Comparison of ENCODE assay signal across 12 mouse cellular contexts in genomic region chr17:34813747-34814146, GRCm38 (mm10). TPM values are rescaled to one million over a fixed set of nuclear protein-coding genes. Genes with fewer than 3 reads are reported as not detected.
DNase-seq lines count a peak whose midpoint lies in the region; ATAC-seq and TF ChIP-seq lines count a peak whose summit lies in the region.
"Not testable (repeated sequence)": the region's sequence is repeated elsewhere in the genome, so short reads cannot be mapped to it uniquely, and the experiment has no call there.
"Had no signal": no experiment of that assay in that cellular context is flagged by ENCODE, and none has a peak within 500 bp of the region (broad histone marks: within the 10 kb centered on the region; RNA-seq: fewer than 3 reads in every experiment).

No protein-coding gene starts in this region.

- H3K4me3 ChIP-seq in kidney, postnatal 0 days (replicated peaks; ENCODE audit: low read depth, low read length); liver, embryonic 13.5 days (replicated peaks); thymus, adult 2 months (ENCODE audit: control insufficient read depth, insufficient read depth, low read length): not testable (repeated sequence)

- not testable (repeated sequence) for H3K27ac ChIP-seq in kidney, postnatal 0 days; liver, embryonic 13.5 days; thymus, adult 2 months (ENCODE audit: control insufficient read depth, insufficient read depth, low read length)

- H3K9me3 ChIP-seq in kidney, postnatal 0 days (replicated peaks; ENCODE audit: low read length); liver, embryonic 13.5 days (replicated peaks): not testable (repeated sequence)

- DNase-seq in CD4-positive, CD25-positive, alpha-beta regulatory T cell, adult 2 months (ENCODE audit: low read depth, low spot score): peak; percentile 66
- peak; percentile 42 for DNase-seq in adrenal gland, adult 2 months
- peak; percentile 56 to 72 for DNase-seq in cerebellum, postnatal 25 days
- DNase-seq in gastrocnemius, postnatal 14 days: peak; percentile 25
- peak; percentile 16 for DNase-seq in kidney, postnatal 0 days (ENCODE audit: low spot score)
- peak; percentile 19 for DNase-seq in liver, embryonic 13.5 days
- peak; percentile 28 for DNase-seq in ovary, postnatal 14 days (ENCODE audit: low spot score)
- DNase-seq in thymus, adult 2 months: peak; percentile 29

- not testable (repeated sequence) for H3K27me3 ChIP-seq in kidney, postnatal 0 days (ENCODE audit: insufficient read depth, low read length); liver, embryonic 13.5 days; thymus, adult 2 months (ENCODE audit: control insufficient read depth, insufficient read depth, low read length)

- H3K36me3 ChIP-seq in kidney, postnatal 0 days (ENCODE audit: insufficient read depth, low read length); liver, embryonic 13.5 days; thymus, adult 2 months (ENCODE audit: control insufficient read depth, insufficient read depth, low read length): not testable (repeated sequence)

- intact Hi-C loops in gastrocnemius, postnatal 14 days (cut with DNase I; ENCODE audit: low total_unique reads): loop anchor here (5.0 kb wide), 1 partner anchor 161 kb away; no protein-coding TSS in a partner anchor

- TF ChIP-seq POLR2A in thymus, adult 2 months (IDR thresholded peaks at IDR 0.05; ENCODE audit: control insufficient read depth, extremely low read depth, insufficient read depth, low read length, poor library complexity): not testable (repeated sequence)

- not testable (repeated sequence) for ATAC-seq in kidney, postnatal 0 days (replicated peaks; ENCODE audit: low FRiP score, low read depth); liver, embryonic 13.5 days (ENCODE audit: low read depth)

- not testable (repeated sequence) for H3K9ac ChIP-seq in kidney, postnatal 0 days (ENCODE audit: low read depth, low read length); liver, embryonic 13.5 days

- not testable (repeated sequence) for H3K4me2 ChIP-seq in kidney, postnatal 0 days (ENCODE audit: low read length); liver, embryonic 13.5 days

- peak; percentile 61 for TF ChIP-seq CTCF in kidney, postnatal 0 days (IDR thresholded peaks at IDR 0.05; ENCODE audit: low read depth)
- peak; percentile 84 for TF ChIP-seq CTCF in thymus, adult 2 months (IDR thresholded peaks at IDR 0.05; ENCODE audit: borderline replicate concordance, control insufficient read depth, extremely low read depth, insufficient read depth, low read length, poor library complexity)

- H3K4me1 ChIP-seq in kidney, postnatal 0 days (replicated peaks; ENCODE audit: insufficient read depth, low read length); liver, embryonic 13.5 days (replicated peaks); thymus, adult 2 months (replicated peaks; ENCODE audit: control insufficient read depth, insufficient read depth, low read length): not testable (repeated sequence)

- WGBS in kidney, postnatal 0 days: 64% methylated on average over 12 of the region's 12 CpGs
- 46% methylated on average over 12 of the region's 12 CpGs for WGBS in liver, embryonic 13.5 days (ENCODE audit: insufficient replicate concordance)
- WGBS in thymus, adult 2 months: 65% methylated on average over 12 of the region's 12 CpGs

RNA-seq across cellular contexts. Expression of gene Cyp21a1, which starts 9.4 kb away (rescaled TPM):
- over 10,000 TPM in 1 of 2 experiments, 1,000 to 10,000 TPM in 1; 5,616 to 11,133 TPM for total RNA-seq in adrenal gland, adult 2 months (2021)
- 14,410 and 19,594 TPM in 2 replicates for polyA plus RNA-seq in adrenal gland, adult 2 months (2012; rRNA removed)
- under 1 TPM in 1 of 2 experiments, not detected in 1; 0.21 TPM for total RNA-seq in gastrocnemius, postnatal 14 days (2021)
- polyA plus RNA-seq in kidney, postnatal 0 days (2015; fragmentation: Nextera tagmentation; extraction: Ambion mirVana): 0.13 and 0.20 TPM in 2 replicates
- not detected in 2 replicates for polyA plus RNA-seq in liver, embryonic 13.5 days (2015; fragmentation: Nextera tagmentation; extraction: Ambion mirVana)
- 0.09 and 0.16 TPM in 2 replicates for polyA plus RNA-seq in thymus, adult 2 months (2012; rRNA removed)
- total RNA-seq: left cerebral cortex, postnatal 36 days had no signal
- polyA plus RNA-seq: heart, embryonic 13.5 days; neural tube, embryonic 15.5 days; Patski had no signal

RNA-seq across cellular contexts. Expression of gene Stk19, which starts 23.0 kb away (rescaled TPM):
- 10 to 100 TPM; 38.5 to 55.1 TPM for total RNA-seq in adrenal gland, adult 2 months (2021)
- 139 and 176 TPM in 2 replicates for polyA plus RNA-seq in adrenal gland, adult 2 months (2012; rRNA removed)
- 1 to 10 TPM; 6.8 to 7.2 TPM for total RNA-seq in gastrocnemius, postnatal 14 days (2021)
- 30.3 and 30.8 TPM in 2 replicates for polyA plus RNA-seq in kidney, postnatal 0 days (2015; fragmentation: Nextera tagmentation; extraction: Ambion mirVana)
- 19.9 and 20.2 TPM in 2 replicates for polyA plus RNA-seq in liver, embryonic 13.5 days (2015; fragmentation: Nextera tagmentation; extraction: Ambion mirVana)
- polyA plus RNA-seq in thymus, adult 2 months (2012; rRNA removed): 62.2 and 80.8 TPM in 2 replicates

RNA-seq across cellular contexts. Expression of gene Dxo, which starts 23.1 kb away (rescaled TPM):
- 100 to 1,000 TPM in 1 of 2 experiments, 10 to 100 TPM in 1; 47.0 to 126 TPM for total RNA-seq in adrenal gland, adult 2 months (2021)
- polyA plus RNA-seq in adrenal gland, adult 2 months (2012; rRNA removed): 82.7 and 107 TPM in 2 replicates
- 10 to 100 TPM in 1 of 2 experiments, 1 to 10 TPM in 1; 9.3 to 13.0 TPM for total RNA-seq in gastrocnemius, postnatal 14 days (2021)
- 48.2 and 49.7 TPM in 2 replicates for polyA plus RNA-seq in kidney, postnatal 0 days (2015; fragmentation: Nextera tagmentation; extraction: Ambion mirVana)
- polyA plus RNA-seq in liver, embryonic 13.5 days (2015; fragmentation: Nextera tagmentation; extraction: Ambion mirVana): 28.6 and 30.9 TPM in 2 replicates
- 95.7 and 115 TPM in 2 replicates for polyA plus RNA-seq in thymus, adult 2 months (2012; rRNA removed)

RNA-seq across cellular contexts. Expression of gene Skiv2l, which starts 36.3 kb away (rescaled TPM):
- total RNA-seq in adrenal gland, adult 2 months (2021): 10 to 100 TPM; 62.1 to 65.8 TPM
- polyA plus RNA-seq in adrenal gland, adult 2 months (2012; rRNA removed): 105 and 112 TPM in 2 replicates
- total RNA-seq in gastrocnemius, postnatal 14 days (2021): 10 to 100 TPM; 17.4 to 17.8 TPM
- 36.8 and 37.3 TPM in 2 replicates for polyA plus RNA-seq in kidney, postnatal 0 days (2015; fragmentation: Nextera tagmentation; extraction: Ambion mirVana)
- polyA plus RNA-seq in liver, embryonic 13.5 days (2015; fragmentation: Nextera tagmentation; extraction: Ambion mirVana): 24.0 and 26.1 TPM in 2 replicates
- 209 TPM in 2 replicates for polyA plus RNA-seq in thymus, adult 2 months (2012; rRNA removed)

RNA-seq across cellular contexts. Expression of gene Nelfe, which starts 36.4 kb away (rescaled TPM):
- 10 to 100 TPM; 55.5 to 67.6 TPM for total RNA-seq in adrenal gland, adult 2 months (2021)
- polyA plus RNA-seq in adrenal gland, adult 2 months (2012; rRNA removed): 22.8 and 31.5 TPM in 2 replicates
- total RNA-seq in gastrocnemius, postnatal 14 days (2021): 10 to 100 TPM in 1 of 2 experiments, 1 to 10 TPM in 1; 9.7 to 13.4 TPM
- 73.5 and 79.5 TPM in 2 replicates for polyA plus RNA-seq in kidney, postnatal 0 days (2015; fragmentation: Nextera tagmentation; extraction: Ambion mirVana)
- polyA plus RNA-seq in liver, embryonic 13.5 days (2015; fragmentation: Nextera tagmentation; extraction: Ambion mirVana): 60.1 and 65.1 TPM in 2 replicates
- polyA plus RNA-seq in thymus, adult 2 months (2012; rRNA removed): 26.1 and 33.4 TPM in 2 replicates

Comparison
In these comparisons a context has a peak if more than half of its experiments do, and no peak if none do; other contexts are left out.
1. DNase-seq: peak in every context shown above with its lines; median percentile 66 in CD4-positive, CD25-positive, alpha-beta regulatory T cell, adult 2 months; 64 in cerebellum, postnatal 25 days; 42 in adrenal gland, adult 2 months; 29 in thymus, adult 2 months; 28 in ovary, postnatal 14 days; 25 in gastrocnemius, postnatal 14 days; 19 in liver, embryonic 13.5 days; 16 in kidney, postnatal 0 days.
2. RNA of gene Cyp21a1, which starts 9.4 kb away (polyA plus RNA-seq): 14,410 to 19,594 TPM in adrenal gland, adult 2 months; 0.13 to 0.20 TPM in kidney, postnatal 0 days, 0.09 to 0.16 TPM in thymus, adult 2 months and not detected in liver, embryonic 13.5 days; every median in the first group is over 1,000 times any median in the second.